Mouse (Mus musculus) heart, adult 9 months (tissue): Measurements from ENCODE around the gene Slc35f6.

ENCODE experiments used
- DNase-seq, 2 experiments: peaks; one replicate each; pipeline ENCODE4 v3.0.0; 2022; ENCODE audit warnings: low spot score in 2 of 2

The Slc35f6 gene

DNA sequence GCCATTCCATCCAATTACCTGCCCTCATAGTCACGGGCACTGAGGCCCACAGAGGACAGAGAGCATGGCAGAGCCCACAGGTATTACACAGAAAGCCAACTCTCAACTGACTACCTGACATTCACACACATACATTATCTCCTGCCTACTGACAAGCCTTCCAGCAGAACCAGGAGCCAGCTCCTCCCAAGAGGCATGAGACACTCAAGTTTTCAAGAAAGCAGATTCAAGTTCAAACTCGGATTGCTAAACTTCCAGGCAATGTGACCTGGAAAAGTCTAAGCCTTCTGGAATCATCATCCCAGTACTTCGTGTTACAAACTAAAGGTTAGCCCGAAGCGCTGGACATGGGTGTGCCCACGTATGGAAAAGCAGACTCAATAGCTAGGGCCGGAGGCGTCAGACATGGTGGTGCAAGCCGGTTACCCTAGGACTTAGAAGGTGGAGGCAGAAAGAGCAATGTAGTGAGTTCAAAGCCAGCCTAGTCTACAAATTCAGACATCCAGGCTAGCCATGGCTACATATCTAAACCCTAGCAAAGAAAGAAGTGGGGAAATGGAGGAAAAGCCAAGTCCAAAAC lies 26.4 kb upstream of the Slc35f6 start:
- DNase-seq: no peak

DNA sequence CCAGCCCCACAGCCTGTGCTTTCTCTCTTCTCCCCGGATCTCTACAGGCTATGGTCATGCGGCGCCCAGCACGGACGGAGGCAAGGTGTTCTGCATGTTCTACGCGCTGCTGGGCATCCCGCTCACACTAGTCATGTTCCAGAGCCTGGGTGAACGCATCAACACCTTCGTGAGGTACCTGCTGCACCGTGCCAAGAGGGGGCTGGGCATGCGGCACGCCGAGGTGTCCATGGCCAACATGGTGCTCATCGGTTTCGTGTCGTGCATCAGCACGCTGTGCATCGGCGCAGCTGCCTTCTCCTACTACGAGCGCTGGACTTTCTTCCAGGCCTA lies 25.9 kb upstream of the Slc35f6 start:
- DNase-seq: no peak

DNA sequence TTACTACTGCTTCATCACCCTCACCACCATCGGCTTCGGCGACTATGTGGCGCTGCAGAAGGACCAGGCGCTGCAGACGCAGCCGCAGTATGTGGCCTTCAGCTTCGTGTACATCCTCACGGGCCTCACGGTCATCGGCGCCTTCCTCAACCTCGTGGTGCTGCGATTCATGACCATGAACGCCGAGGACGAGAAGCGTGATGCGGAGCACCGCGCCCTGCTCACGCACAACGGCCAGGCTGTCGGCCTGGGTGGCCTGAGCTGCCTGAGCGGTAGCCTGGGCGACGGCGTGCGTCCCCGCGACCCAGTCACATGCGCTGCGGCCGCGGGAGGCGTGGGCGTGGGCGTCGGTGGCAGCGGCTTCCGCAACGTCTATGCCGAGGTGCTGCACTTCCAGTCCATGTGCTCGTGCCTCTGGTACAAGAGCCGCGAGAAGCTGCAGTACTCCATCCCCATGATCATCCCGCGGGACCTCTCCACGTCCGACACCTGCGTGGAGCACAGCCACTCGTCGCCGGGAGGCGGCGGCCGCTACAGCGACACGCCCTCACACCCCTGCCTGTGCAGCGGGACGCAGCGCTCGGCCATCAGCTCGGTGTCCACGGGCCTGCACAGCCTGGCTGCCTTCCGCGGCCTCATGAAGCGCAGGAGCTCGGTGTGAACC lies 25.4 kb upstream of the Slc35f6 start:
- DNase-seq: no peak

DNA sequence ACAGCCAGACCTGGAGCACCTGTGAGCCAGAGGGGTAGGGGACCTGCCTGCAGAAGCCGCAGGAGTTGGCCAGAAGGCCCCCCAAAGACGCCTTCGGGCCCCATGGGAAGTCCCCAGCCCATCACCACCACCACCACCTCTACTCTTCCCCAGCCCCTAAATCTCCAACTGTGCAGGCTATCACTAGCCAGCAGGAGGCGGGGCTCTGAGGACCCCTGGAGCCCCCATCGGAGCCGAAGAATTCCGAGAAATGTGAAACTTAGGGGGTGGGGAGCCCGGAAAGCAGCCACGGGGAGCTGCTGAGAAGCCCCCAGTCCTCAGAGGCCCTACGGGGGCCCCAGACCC lies 24.9 kb upstream of the Slc35f6 start:
- no peak for DNase-seq

DNA sequence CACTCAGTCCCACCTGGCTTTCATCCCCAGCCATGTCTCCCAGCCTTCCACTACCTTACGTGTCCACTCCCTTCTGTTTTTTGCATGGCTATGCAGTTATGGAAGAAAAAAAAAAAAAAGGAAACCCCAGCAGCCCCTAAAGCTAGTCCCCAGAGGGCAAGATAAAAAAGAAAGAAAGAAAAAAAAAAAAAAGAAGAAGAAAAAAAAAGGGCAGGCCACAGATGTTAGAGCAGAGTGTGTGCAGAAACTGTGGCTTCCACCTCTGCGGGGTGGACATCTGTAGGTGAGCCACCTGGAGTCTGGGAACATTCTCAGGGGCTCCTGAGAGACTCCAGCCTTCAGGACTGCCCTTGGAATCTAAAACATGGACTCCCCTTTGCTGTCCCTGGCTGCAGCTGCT lies 24.4 kb upstream of the Slc35f6 start:
- DNase-seq: no peak

DNA sequence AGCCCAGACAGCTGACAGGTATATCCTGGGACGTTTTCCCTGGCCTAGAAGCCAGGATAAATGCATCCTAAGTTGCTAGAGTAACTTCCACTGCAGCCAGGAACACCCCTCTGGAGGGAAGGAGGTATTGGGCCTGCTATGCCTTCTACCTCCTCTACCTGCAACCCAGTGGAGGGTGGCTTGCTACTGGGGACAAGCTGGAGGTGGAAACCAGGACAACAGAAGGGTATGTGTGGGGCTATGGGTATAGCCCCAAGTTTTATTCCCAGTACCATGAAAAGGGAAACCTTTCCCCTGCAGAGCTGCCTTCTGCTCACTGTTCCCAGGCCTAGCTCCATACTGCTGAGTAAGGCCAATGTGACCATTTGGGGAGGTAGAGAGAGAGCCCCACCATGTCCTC lies 23.4 kb upstream of the Slc35f6 start:
- no peak for DNase-seq

DNA sequence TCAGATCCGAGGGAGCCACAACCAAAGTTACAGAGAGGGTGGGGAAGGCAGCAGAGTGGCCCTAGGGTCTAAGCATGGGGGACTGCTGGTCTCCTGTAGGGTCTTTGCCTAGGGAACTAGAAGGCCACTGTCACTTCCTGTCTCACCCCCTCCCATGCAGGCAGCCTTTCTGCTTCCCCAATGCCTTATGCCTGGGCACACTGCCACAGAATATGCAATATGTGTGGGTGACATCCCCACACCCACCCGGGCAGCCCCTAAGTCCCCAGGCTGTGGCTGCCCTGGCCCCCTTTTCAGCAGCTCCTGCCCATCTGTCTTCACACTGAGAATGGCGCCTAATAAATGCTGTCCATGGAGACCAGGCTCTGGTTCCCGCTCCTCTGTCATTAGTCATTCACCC lies 22.8 kb upstream of the Slc35f6 start:
- DNase-seq: no peak

DNA sequence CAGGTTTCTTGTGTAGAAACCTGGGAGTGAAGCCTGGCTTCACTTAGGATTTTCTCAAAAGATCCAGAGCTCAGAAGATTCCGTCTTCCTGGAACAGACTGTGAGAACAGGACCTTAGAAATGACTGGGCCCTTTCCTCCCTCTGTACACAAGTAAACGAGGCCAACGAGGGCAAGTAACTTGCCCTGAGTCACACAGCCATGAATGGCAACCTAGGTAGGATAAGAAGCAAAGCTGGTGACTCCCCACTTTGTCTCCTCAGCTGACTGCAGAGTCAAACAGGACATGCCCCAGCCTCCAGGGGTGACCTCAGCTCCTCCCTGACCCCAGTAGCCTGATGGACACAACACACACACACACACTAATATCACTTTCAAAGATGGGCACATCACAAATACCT lies 22.4 kb upstream of the Slc35f6 start:
- DNase-seq: no peak

DNA sequence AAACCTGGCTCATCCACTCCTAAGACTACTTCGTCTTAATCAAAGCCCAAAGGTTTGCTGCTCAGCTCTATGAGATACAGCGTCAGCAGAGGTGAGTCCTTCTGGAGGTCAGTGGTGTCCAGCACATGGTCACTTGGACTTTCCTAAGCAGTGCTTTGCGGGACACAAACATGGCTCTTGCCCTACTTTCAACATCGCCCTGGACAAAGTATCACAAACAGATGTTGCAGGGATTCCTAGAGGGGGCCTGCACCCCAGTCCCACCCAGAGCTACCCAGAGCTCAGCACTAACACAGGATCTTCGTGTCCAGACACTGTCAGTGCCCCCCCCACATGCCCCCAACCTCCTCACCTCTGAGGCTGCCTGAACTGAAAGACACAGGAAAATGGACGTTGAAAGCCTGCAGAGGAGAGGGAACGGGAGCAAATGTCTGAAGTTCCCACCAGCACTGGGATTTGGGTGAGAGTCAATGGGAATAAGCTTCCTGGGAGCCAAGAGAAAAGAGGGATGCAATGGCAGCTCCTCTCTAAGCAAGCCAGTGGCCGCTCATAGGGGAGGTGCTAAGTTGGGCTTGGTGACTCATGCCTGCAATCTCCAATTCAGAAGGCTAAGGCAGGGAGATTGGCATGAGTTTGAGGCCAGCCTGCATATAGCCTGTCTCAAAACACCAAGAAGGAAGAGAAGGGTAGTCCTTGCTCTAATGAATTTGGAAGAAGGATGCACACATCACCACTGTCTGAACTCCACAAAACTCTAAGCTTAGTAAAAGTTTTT lies 21.2 kb upstream of the Slc35f6 start:
- no peak for DNase-seq

DNA sequence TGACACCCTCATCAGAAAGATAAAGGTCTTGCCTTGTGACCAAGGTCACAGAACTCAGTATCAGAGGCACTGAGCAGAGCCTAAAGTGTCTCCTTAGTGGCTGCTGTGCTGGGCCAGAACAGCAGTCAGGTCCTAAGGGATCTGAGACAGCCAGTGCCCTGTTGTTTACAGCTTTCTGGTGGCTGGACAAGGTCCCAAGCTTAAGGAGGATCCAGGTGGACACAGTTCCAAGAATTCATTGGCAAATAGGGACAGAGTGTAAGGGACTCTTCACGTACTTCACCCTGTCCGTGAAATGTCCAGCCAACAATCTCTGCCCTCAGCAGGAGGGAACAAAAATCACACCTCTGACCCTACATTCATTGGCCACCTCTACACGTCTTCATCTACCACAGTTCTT lies 19.2 kb upstream of the Slc35f6 start:
- DNase-seq: no peak

DNA sequence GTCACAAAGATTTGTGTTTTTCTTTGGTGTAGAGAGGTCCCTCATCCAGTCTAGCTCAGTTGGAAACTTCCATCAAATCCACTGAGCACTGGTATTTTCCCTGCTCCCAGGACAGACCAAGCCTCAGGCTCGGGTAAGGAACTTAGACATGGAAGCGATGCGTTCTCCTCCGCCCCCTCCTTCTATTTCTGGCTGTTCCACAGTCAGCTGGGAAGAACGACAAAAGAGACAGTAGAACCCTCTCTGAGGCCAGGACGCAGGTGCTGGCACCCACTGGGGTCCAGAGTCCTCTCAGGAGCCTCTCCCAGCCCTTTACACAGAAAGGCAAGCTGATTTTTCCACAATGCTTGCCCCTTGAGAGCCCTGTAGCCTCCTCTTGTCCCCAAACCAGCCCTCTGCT lies 17.3 kb upstream of the Slc35f6 start:
- DNase-seq: no peak

DNA sequence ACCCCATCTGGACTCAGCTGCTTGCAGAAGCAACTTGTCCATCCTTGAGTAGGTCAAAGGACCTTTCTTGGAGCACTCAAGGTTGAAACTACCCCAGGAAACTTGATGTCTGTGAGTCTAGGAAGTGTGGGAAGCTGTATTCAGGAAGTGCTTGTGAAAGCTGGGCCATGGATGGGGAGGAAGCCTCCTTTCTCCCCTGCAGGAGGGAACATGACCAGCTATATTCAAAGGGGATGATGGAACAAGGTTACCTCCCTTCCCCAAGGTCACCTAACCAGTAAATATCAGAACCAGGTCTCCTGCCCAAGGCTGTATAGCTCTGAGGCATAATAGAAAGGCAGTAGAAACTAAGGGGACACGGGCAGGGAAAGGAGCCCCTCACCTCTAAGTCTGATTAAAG lies 15.6 kb upstream of the Slc35f6 start:
- no peak for DNase-seq

DNA sequence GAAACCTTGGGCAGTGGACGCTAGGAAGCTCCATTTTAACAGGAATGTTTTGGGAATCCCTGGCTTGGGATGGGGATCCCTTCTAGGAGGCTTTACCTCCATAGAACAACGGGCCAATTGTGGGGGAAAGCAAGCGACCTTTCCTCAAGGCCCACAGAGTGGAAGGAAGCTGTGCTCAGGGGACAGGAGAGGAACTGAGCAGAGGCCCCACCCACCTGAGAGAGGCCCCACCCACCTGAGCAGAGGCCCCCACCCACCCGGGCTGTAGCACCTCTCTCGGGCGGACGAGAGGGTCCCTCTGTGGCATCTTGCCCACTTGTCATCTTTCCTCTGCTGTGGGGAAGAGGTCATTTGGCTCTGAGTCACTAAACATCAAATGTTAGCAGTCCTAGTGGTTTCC lies 10.7 kb upstream of the Slc35f6 start:
- no peak for DNase-seq

DNA sequence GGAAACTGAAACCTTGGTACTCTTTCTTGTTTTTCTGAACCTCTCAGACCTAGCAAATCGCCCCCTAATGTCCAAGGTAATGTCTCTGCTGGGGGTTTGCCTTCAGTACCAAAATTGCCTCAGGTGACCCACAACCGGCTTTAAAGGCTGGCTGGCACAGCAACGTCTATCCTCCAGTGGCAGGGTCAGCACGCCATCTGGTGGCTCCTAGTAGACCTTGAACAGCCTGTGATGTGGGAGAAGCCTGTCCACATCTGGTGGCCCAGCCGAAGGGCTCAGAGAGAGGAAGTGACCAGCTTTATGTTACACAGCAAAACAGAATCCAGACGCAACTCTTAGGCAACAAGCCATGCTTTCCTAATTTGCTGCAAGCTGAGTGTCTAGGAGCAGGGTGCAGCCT lies 9.7 kb upstream of the Slc35f6 start:
- DNase-seq: peak; percentile 67 to 81

DNA sequence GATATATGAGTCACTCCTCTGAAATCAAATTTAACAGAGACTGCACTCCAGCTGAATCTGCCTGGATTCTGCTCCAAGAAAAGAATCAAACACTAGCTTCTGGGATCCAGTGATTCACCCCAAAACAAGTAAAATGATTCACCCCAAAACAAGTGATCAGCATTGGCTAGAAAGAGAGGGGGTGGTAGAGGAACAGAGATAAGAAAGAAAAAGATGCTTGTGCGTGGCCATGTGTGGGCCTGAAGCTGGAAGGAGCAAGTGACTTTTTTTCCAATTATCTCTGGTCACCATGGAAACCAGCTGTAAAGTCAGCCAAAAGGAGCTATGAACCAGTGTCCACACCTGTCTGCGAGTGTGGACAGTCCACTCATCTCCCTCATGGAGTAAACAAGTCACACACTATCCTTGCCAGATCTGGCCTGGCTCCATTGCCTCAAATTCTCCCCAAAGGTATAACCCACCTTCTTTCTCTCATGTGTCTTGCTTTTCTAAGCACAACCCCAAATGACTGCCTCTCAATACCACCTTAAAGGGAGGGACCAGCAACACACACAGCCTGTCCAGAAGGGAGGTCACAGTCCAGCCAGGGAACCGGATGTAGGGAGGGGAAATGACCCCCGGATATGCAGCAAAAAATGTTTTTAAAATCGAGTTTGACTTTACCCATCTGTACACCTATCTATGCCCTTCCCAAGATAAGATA lies 4.1 kb upstream of the Slc35f6 start:
- DNase-seq: peak in 1 of 2 experiments; percentile 40

DNA sequence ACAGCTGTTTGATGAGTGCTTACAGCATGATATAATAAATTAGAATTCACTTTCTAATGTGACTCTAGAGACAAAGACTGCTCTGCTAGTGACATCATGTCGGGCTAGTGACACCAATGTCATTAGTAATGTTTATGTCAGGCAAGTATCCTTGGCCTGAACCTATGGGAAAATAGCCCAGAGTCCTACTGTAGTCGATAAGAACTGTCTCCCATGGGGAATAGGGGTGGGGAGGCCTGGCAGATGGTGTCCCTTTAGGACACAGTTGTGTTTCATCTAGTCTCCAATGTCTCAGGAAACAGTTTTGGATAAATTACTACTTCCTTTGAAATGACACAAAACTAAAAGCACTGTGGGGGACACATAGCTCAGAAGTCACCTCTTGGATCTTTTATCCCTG lies 1.7 kb upstream of the Slc35f6 start:
- DNase-seq: peak in 1 of 2 experiments; percentile 50

DNA sequence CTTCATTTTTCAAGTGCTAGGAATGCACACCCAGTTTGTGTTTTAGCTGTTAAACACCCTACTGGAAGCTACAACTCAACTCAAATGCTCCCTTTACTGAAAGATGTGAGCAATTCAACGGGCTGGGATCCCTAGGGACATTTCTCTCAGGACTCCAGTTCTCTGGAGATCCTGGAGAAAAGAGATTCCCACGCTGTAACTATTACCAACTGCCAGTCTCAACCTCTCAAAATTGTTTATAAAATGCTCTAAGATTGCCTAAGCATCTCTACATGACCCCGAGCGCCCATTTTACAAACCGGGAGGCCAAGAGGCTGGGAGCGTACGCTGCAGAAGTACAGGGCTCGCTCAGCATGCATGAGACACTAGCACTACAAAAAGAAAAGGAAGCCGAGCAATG lies 337 bp upstream of the Slc35f6 start:
- DNase-seq: no peak

DNA sequence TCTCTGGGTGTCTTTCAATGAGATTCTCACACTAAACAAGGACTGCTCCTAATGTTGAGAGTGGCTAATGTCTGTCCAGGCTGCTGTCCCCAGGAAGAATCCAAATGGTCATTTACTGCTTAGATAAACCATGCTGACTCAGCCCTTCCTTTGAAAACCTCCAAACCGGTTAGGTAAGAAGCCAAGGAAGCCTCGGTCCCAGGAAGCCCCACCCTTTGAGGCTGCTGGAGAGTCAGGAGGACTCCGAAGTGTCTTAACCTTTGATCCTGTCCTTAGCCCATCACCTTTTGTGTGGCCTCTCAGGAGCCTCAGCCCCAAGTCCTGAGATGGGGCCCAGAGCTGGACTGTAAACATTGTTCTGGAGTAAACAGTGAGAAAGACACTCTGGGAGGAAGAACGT lies 1.8 kb downstream of the Slc35f6 start:
- no peak for DNase-seq

DNA sequence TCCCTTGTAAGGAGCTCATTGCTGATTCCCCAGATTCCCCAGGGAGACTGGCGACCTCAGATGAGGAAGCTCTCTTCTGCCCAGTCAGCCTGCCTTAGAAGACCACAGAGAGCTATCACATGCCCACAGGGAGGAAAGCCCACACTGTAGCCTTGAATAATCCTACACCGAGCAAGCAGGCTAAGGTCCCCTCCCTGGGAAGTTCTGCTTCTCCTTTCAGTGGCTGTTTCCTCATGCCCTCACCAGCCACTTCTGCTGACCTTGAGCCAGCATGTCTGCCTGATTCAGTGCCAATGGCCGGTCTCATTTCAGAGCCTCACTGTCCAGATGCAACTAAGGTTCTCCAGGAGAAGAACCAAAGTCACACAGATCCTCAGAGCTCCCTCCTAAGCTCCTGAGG lies 3.0 kb downstream of the Slc35f6 start:
- peak; percentile 62 to 79 for DNase-seq

DNA sequence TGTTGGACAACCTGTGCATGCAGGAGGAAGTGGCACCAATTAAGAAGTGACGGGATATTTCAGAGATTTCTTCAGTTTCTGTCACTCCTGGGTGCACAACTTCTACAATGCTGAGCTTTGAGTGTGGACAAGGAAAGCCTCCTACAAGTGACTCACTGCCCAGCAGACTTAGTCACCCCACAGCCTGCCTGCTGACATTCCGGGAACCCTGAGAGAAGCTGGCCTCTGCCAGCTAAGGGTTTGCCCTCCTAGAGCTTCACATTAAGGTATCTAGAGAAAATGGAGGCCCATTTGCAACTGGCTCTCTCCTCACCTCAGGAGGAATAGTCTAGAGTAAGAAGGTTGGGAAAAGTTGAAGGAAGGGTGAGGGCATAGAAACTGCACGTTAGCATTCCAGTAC lies 3.8 kb downstream of the Slc35f6 start:
- no peak for DNase-seq

DNA sequence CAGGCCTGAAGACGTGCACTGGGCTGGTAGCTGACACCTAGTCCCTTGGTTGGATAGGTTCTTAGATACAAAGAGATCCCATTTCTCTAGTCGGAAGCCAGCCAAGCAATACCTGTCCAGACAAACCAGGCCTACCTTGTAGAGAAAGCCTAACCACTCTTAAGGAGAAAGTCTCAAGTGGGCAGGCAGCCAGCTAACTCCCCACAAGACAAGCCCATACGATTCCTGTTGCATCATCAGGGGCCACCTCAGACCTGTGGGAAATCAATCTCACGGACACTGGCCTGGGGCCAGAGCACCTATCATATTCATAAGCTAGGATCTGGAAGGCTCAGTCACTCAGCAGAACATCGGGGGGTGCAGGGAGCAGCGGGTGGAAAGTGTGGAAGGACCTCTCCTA lies 5.5 kb downstream of the Slc35f6 start:
- no peak for DNase-seq

DNA sequence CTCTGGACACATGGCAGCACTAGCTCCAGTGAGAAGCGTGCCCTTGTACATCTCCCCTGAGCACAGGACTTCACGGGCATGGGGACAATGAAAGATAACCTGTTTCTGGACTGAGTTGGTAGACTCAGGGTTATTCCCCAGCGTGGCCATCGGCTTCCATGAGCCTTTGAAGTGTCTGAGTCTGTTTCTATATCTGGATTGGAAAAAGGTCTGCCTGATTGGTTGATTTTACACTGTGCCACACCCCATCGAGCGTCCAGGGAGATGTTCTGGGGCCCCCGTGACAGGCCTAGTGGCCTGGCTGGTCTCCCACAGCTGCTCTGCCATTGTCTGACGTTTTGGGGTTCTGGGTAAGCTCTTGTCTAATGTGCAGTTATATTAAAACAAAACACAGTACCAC lies 7.3 kb downstream of the Slc35f6 start:
- no peak for DNase-seq
